Mouse (Mus musculus) right cerebral cortex, postnatal 4 days (tissue): ENCODE data around the gene Rdh5.

ENCODE experiments used
- DNase-seq: peaks from one replicate; pipeline ENCODE4 v3.0.0-alpha.2; 2022

Gene Rdh5

DNA sequence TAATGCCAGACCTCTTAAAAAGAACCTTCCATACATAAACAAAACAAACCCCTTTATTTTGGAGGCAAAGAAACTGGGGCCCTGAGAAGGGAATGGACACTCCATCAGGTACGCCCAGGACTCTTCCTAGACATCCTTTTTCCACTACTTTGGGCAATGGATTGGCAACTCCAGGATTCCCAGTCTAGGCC lies at the start of gene Rdh5:
Gene Rdh5, minus strand, starts transcription at position 67 of the 191 bp plus-strand sequence.
- DNase-seq = no peak

DNA sequence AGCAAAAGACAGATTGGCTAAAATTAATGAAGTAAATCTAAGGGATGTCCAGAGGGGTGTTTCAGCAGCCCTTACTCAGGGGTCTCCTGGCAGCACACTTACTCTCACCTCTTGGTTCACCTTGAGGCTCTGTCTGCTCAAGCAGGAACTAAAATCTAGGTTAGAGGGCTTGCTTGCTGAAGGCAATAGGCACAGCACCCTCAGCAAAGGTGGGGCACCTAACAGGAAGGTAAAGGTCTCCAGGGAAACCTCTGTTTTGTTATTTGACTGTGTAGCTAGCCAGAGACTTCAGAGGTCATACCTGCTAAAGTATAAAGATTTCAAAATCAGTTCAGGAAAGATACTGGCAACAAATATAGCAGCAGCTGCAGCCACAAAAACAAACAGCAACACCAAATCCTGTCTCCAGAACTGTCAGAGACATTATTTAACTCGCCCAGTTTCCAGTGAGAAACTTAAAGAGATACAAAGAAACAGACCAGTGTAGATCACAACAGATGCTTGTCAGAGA lies 48.1 kb upstream of the Rdh5 start:
- DNase-seq = no peak

DNA sequence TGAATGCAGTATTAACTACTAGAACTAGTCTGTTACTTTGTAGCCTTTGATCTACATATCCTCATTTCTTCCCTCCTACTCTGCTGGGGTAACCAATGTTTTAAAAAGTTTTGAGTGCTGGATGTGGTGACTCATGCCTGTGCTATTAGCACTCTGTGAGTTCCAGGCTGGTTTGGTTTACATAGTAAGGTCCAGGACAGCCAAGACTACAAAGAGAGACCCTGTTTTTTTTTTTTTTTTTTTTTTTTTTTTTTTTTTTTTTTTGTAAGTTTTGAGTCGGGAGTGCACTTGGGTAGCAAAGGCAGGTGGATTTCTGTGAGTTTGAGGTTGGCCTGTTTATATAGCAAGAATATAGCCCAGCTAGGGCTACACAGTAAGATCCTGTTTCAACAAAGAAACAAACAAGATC lies 45.7 kb upstream of the Rdh5 start:
- no peak for DNase-seq

DNA sequence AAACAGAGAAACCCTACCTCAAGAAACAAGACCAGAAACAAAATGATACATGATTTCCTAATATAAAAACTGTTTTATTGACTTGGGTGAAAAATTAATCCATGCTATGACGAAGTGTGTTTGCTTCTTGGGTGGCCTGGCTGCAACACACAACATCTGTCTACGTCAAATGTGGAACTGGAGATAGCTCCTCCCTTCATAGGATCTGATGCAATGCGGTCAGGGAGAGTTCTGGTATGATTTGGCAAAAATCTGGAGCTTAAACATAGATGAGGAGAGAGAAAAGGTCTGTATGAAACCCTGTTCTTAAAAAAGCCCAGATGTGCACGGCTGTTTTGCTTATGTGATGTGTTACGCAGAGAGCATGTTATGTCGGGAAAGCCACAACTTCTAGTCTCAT lies 43.2 kb upstream of the Rdh5 start:
- no peak for DNase-seq

DNA sequence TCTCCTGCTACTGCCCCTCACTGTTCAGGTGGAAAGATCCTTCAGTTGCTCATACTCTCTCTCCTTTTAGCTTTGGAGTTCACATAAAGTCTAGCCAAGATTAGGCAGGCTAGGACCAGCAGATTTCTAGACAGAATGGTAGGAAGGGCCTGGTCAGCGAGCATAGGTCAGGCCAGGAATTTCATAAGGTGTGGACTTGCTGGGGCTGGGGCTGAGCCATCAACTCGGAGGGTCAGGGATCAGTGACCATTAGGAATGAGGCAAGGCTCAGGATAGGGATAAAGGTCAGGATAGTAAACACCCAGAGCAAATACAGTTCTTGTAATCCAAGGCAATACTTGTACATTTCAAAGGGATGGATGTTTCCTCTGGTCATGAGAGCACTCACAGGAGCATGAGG lies 42.3 kb upstream of the Rdh5 start:
- no peak for DNase-seq

DNA sequence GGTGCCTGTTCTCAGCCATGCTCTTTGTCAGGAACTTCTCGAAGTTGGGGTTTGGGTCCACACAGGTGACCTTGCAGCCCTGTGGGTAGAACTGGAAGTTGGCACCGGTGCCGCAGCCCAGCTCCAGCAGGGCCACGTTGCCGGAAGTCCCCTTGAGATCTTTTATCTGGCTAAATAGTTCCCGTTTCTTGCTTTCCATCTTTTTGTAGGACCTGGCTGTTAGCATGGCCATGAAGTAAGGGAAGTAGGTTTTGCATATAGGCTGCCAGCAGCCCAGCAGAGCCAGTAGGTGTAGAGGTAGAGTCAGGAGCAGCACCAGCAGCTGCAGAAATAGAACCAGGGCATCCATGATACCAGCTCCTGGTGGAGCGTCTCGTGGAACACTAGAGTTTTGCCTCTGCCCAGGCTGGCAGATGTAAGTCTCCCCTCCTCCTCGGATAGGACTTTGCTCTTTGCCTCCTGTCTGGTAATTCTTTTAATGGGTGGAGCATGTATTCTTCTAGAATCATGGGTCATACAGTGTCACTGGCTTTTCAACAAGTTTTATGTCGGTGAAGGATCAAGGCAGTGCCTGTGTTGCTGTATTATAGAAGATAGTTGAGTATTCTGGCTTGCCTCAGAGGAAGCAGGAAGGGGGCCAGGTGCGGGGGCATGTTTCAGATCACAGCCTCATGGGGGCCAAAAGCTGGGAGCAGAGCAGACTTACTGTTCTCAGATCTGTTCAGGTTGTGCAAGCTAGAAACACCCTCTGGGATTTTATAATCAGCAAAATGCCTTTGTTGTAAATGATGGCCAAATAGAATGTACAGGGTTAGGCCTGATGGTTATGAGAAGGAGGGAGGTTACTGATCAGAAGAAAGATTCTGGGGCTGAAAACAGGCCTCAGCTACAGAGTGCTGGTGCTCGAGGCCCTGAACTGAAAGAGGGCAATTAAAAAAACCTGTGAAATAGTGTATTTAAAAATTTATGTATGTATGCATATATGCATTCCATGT lies 38.2 kb upstream of the Rdh5 start, which contains the start of gene Mettl7b:
Gene Mettl7b, minus strand, starts transcription at position 399 of the 995 bp plus-strand sequence.
- no peak for DNase-seq

DNA sequence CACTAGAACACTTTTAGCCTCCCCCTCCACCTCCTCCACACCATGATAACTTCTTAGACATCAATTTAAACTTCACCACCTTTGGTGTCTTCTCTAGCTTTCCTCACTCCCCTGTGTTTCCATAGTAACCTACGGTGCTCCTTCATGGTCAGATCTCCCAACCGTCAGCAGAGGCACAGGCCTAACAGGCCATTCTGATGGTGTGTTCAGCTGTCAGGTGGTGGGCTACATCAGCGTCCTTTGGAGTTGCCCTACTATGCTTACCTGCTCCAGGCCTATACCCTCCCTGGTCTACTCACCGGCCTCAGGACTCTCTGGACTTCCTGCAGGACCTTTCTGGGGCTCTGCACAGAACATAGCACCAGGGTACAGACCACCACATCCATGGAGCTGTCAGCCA lies 37.5 kb upstream of the Rdh5 start:
- no peak for DNase-seq

DNA sequence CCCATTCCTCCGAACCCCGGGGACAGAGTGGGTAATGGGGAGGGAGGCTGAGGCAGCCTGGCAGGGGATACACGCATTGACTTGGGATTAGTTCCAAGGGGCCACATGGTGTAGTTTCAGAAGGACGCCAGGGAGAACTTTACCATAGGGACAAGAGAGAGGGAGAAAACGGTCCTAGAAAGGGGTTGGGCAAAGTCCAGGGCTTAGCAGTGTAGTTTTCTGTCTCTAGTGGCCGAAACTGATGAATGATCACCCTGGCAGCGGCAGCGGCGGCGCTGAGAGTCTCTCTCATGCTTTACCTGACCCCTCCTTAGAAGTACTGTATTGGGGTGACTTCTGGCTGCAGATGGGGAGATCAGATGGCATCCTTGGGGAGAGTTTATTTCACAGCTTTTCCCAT lies 35.7 kb upstream of the Rdh5 start:
- no peak for DNase-seq

DNA sequence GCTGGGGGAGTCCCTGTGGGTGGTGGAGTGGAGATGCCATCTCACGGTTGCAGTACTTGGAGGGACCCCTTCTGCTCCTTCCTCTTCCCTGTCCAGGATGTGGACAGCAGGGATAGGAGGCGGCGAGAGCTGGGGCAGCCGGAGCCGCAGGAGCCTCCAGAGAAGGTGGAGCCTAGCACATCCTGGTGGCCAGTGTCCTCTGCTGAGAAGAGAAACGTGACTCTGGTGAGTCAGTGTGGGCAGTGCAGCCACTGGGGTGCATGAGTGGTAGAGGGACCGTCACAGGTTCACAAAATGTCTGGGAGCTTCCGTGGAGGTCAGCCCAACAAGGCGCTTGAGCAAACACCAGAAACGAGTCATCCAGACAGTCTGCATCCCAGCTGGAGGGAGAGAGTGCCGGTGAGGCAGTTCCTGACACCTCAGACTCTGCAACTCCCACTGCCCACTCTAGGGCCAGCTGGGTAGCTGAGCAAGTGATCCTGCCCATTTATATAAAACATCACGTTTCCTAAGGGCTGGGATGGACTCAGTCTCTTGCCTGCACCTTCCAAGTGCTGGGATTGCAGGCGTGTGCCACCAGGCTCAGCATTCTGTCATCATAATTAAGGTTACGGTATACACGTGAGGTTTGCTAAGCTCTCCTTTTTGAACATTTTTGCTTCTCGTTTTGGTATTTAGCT lies 27.7 kb upstream of the Rdh5 start:
- no peak for DNase-seq

DNA sequence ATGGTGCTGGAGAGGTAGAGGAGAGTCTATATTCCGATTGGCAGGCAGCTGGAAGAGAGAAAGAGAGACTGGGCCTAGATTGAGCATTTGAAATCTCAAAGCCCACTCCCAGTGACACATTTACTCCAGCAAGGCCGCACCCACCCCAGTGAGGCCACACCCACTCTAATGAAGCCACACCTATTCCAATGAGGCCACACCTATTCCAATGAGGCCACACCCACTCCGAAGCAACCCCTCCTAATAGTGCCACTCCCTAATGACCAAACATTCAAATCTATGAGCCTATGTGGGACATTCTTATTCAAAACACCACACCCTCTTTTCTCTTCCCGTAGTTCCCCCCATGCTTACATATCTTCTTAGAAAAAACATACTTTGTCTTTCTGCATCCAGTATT lies 24.8 kb upstream of the Rdh5 start:
- no peak for DNase-seq

DNA sequence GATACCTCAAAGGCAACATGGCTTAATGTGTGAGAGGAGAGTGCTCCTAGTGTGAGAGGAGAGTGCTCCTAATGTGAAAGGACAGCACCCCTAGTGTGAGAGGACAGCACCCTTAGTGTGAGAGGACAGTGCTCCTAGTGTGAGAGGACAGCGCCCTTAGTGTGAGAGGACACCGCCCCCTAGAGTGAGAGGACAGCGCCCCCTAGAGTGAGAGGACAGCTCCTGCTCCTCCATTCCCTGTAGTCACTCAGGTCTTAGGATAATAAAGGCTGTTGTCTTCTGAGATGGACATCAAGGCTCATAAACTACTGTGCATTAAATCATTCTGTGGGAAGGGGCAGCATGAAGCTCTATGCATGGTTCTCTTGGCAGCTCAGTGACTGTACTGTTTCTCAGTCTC lies 23.0 kb upstream of the Rdh5 start:
- DNase-seq = no peak

DNA sequence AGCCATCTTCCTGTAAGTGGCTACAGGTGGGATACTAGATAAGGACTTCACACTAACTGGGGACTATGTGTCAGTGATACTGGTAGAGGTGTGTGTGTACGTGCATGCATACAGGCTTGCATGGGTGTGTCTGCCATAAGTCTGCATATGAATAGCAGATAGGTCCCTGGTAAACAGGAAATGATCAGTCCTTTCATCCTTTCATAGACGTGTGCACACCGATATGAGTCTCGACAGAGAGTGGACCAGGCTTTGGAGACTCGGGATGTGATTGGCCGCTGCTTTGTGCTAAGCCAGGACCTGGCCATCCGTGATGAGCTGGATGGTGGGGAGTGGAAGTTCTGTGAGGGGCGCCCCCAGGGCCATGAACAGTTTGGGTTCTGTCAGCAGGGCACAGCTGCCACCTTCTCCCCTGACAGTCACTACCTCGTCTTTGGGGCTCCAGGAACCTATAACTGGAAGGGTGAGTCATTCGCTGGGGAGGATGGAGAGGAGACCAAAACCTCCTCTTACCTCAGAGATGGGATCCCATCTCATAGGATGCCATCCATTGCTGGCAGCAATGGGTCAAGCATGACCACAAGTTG lies 17.9 kb upstream of the Rdh5 start:
- DNase-seq = no peak

DNA sequence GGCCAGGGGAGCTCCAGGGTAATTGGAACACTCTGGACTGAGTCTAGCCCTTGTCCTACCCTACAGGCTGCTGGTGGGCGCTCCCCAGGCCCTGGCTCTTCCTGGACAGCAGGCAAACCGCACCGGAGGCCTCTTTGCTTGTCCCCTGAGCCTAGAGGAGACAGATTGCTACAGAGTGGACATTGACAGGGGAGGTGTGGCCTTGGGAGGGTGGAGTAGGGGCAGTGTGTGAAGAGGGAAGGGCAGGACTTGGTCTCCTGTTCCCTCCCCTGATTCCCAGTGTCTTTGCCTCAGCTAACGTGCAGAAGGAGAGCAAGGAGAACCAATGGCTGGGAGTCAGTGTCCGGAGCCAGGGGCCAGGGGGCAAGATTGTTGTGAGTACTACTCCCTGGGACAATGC lies 16.3 kb upstream of the Rdh5 start:
- DNase-seq = no peak

DNA sequence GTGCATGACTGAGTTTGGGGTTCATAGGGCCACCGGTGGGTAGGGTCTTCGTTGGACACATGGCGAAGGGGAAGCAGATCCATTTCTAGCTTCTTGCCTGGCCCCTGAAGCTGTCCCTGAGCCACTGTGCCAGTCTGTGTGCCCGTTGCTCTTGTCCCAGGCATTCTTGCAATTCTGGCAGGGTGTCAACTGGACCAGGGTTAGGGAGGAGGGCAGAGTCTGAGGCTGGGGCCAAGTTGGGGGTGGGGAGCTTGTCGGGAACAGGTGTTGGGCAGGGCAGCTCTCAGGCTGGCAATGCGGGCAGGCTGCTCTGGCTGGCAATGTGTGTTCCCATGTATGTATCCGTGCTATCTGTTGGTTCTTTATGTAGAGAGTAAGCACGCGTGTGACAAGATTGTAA lies 15.8 kb upstream of the Rdh5 start:
- DNase-seq = no peak

DNA sequence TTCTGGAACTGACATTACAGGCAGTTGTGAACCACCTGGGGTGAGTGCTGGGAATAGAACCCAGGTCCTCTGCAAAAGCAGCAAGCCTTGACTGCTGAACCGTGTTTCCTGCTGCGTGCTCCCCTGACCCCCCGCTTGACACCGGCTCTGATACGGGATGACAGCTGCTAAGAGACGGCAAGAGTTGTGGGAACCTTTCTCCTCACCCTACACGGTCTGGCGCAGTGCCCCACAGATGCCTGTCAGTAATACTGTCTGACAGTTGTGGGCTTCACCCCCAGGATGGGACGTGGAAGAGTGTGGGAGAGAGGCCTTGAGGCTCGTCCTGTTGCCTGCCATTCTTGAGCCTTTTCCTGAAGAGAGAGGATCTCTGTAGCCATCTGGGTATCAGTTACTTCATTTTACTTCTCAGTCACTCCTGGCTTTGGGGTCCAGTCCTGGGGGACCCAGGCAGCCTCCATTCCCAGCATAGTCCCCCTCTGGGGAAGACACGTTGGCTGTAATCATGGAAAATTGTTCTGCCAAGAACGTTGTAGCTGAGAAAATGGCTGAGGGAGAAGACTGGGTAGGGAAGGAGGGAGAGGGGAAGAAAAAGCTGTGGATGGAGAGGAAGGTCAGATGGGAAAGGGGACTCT lies 15.2 kb upstream of the Rdh5 start:
- no peak for DNase-seq

DNA sequence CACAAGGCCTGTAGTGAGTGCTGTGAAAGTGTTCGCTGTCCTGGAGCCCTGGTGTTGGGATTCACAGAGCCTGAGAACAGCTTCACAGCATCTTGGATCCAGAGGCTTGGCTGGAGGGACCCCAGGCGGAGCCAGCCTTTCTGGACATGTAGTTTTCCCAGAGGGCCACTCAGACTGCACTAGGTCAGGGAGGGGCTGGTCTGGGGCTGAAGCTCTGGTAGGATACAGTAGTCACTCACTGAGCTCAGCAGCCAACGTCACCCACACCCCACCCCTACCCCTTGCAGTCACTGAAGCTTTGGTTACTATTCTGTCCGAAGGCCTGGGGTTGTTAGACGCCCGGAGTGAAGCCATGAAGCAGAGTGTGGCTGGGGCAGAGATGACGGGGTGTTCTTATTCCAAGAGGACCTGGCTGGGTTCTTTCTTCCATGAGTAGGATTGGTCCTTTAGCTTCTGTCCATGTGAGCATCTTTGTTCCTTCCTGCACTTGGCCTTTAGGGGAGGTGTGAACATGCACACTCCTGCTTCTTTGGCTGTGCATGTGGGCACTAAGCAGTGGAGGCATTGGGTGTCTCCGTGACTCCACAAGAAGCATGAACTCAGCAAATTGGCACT lies 13.2 kb upstream of the Rdh5 start:
- DNase-seq = no peak

DNA sequence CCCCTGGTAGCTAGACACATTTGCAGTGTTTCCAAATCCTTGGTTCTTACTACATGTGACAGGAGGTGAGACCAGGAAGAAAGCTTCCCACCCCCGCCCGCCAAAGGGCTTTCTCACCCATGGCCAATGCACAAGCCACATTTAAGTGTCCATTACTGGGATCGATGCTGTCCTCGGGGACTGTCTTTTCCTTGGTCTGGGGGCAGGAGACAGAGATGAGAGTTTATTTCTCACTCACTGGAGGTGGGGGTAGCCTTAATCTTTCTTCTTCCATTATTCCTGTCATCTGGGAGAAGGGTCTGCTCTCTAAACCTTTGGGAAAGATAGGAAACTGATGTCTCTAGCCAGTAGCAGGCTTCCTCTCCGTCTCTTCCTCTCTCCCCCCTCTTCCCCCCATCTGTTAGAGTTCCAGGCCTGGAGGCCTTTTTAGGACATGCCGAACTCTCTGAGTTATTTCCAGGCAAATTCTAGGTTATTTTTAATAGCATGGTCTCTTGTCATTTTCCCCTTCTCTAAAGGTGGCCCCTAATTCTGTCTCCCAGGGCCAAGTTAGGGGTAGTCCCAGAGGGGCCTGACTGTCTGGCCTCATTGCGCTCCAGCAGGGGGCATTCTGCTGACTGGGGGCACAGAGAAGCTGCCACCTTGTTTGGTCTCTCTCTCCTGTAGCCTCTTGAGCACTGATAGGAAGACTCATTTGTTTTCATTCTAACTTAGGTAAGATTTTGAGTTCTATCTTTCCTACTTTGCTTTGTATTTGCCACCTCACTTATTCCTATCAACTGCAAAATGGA lies 12.5 kb upstream of the Rdh5 start:
- DNase-seq = no peak

DNA sequence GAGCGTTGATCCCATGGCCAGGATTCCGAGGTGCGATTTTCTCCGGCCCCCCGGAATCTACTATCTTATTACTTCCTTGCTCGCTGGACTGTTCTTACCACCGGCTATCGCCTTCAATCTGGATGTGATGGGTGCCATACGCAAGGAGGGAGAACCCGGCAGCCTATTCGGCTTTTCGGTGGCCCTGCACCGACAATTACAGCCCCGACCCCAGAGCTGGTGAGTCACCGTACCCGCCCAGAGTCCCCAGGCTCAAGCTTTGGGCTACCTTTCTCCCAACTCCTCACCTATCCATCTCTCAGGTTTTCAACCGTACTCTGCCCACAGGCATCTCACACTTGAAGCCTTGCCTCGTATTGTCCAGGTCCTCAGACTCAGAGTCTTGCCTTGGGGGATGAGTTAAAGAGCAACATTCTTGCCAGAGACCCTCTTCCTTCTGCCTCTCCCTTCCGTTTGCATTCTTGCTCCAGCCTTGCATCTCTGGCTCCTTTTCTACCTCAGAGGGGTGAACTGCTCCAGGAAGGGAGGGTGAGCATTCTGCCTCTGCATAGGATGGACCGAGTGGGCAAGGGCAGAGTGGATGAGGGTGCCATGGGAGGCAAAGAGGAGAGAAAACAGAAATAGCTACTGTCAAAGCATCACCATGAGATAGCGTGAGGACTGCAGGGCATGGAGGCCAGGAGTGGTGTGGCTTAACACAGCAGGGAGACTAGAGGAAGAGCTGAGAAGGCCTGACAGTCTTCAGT lies 11.5 kb upstream of the Rdh5 start:
- no peak for DNase-seq

DNA sequence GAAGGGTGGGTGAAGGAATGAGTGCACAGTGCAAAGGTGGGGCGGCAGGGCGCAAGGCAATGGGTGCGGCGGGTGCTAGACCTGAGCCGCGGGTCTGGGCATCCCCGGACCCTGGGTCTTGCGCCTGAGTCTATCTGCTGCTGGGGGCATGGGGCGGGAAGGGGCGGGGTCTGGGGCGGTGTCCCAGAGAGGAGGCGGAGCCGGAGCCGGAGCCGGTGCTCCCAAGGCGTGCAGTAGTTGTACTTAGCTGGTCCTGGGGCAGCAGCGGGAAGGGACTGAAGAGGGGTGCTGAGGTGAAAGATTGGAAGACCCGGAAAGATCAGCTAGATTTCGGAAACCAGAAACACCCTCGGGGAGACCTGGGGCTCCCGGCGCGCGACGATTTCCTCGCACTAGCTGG lies 10.9 kb upstream of the Rdh5 start, which contains the start of gene Itga7:
Gene Itga7, plus strand, starts transcription at position 245 of the 400 bp plus-strand sequence.
- DNase-seq = peak; percentile 41

DNA sequence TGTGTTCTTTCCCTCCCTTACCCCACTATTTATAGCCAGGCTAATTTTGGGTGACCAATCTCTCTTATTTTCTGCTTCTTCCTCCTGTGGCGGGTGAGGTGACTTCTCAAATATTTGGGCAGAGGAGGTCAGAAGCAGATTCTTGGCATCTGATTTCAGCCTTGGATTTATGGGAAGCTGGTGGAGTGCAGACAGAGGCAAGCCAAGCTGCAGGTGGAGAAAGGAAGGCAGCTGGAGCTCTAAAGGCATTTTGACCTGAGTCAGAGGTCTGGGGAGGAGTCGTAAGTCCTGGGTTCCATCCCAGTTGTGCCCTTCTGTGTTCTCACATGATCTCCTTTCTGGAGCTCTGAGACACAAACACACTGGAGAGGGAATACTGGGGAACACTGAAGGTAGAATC lies 8.8 kb upstream of the Rdh5 start:
- no peak for DNase-seq

DNA sequence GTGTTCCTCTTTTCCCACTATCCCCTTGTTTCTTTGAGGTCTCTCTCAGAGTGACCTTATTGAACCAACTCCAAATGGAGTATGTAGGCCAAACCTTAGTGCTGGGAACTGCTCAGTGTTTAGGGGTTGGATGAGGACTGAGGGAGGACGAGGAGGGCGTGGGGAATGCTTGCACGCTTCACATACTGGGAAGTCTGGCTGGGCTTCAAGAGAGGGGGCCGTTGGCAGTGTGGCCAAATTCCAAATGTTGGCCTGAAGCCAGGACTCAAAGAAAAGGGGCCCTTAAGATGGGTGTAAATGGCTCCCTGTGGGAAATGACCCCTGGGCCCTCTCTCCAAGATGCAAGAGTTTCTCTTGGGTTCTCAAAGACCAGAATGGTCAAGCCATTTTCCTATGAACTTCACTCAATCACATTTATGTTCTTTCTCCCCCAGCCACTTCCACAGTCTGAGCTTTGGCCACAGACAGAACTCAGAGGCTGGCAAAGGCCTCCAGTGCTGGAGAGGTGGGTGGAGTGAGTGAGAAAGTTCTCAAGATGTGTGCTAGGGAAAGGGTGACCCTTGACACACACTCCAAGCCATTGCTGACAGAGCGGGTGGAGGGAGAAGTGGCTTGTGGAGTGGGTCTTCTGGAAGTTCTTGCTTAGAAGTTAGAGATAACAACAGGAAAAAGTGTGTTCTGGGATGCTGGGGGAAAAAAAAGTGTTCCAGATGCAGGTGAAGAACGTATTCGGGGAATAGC lies 7.1 kb upstream of the Rdh5 start:
- peak; percentile 54 for DNase-seq
